Mouse (Mus musculus): Measurements from ENCODE around the gene Nme3. TPM values are rescaled to one million over a fixed set of nuclear protein-coding genes. Genes with fewer than 3 reads are reported as not detected.

Gene Nme3
- polyA plus RNA-seq, 1 experiment from 2014 or later, result 44.3 TPM

DNA sequence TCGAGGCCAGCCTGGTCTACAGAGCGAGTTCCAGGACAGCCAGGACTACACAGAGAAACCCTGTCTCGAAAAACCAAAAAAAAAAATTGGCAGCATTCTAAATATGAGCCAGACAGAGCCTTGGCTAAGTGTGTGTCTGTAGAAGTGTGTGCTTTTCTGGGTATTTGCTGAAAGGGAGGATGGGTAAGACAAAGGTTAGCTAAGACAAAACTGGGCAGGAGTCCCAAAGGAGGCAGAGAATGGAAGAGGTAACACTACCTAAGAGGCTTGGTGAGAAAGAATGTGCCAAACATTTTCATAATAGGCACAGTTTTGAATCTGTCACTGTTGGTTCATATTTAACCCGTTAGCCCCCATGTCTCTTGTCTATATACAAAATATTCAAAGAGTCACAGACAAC lies 36.1 kb downstream of the Nme3 start:
- DNase-seq (ENCODE audit: low spot score) (no peak), ATAC-seq (no peak)
- Histone ChIP-seq H3K27me3 (replicated peaks; ENCODE audit: insufficient read depth, low read length) (no peaks in the 10 kb centered on the region), H3K36me3 (ENCODE audit: insufficient read depth, low read length) (no peaks in the 10 kb centered on the region), H3K27ac (ENCODE audit: low read length) (no peak overlapping the region), H3K4me1 (ENCODE audit: insufficient read depth, low read depth, low read length) (peaks cover 9% of the 10 kb centered on the region), H3K9me3 (ENCODE audit: low read length) (no peaks in the 10 kb centered on the region), H3K4me3 (ENCODE audit: low read depth, low read length) (no peak overlapping the region), H3K4me2 (replicated peaks; ENCODE audit: low read depth, low read length) (no peak overlapping the region), H3K9ac (replicated peaks; ENCODE audit: low read depth) (no peak overlapping the region)
- 88% methylated on average over 4 of the region's 4 CpGs for WGBS
- TF ChIP-seq EP300 (IDR thresholded peaks at IDR 0.05), result no peak
- no peak for TF ChIP-seq CTCF (IDR thresholded peaks at IDR 0.05)

DNA sequence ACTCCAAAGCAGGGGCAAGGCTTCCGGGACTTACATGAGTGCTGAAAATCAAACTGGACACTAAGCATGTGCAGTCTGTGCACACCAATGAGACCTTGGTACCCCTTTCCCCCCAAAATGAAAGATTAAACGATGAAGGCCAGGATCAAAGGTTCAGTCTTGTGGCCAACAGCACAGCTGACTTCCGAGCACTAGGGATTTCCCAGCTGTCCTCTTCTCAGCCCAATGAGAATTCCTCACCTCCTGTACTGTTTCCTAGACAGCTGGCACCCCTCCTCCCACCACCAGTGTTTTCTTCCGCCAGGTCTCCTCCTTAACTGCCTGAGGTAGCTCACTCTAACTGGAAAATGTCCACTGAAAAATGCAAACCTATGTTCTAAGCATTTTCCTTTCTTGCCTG lies 36.9 kb downstream of the Nme3 start:
- Histone ChIP-seq H3K27me3 (replicated peaks; ENCODE audit: insufficient read depth, low read length) (no peaks in the 10 kb centered on the region), H3K4me2 (replicated peaks; ENCODE audit: low read depth, low read length) (no peak overlapping the region), H3K4me1 (ENCODE audit: insufficient read depth, low read depth, low read length) (peaks cover 9% of the 10 kb centered on the region), H3K36me3 (ENCODE audit: insufficient read depth, low read length) (no peaks in the 10 kb centered on the region), H3K4me3 (ENCODE audit: low read depth, low read length) (no peak overlapping the region), H3K9ac (replicated peaks; ENCODE audit: low read depth) (no peak overlapping the region), H3K27ac (ENCODE audit: low read length) (no peak overlapping the region), H3K9me3 (ENCODE audit: low read length) (no peaks in the 10 kb centered on the region)
- 78% methylated on average over 4 of the region's 4 CpGs for WGBS
- no peak for ATAC-seq
- TF ChIP-seq EP300 (IDR thresholded peaks at IDR 0.05), result no peak
- no peak for TF ChIP-seq CTCF (IDR thresholded peaks at IDR 0.05)
- DNase-seq (ENCODE audit: low spot score), result no peak

DNA sequence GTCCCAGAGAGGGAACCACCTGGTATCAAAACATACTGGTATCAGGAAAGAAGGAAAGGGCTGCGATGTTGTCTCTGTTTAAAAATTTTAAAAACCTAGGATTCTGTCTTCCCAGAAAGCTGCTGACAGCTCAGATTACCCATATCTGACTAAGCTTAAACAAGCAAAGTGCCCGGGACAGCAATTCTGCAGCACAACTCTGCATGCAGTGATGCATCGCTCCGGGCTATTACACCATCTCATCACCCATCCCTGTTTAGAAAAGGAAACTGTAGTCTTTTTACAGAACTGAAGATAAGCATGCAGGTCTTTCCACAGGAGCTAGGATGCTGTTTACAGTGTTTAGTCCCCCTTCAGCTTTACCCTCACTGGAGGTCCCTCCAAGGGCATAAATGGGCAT lies 38.6 kb downstream of the Nme3 start:
- no peak for TF ChIP-seq EP300 (IDR thresholded peaks at IDR 0.05)
- no peak for TF ChIP-seq CTCF (IDR thresholded peaks at IDR 0.05)
- Histone ChIP-seq H3K27me3 (replicated peaks; ENCODE audit: insufficient read depth, low read length) (no peaks in the 10 kb centered on the region), H3K36me3 (ENCODE audit: insufficient read depth, low read length) (no peaks in the 10 kb centered on the region), H3K4me1 (ENCODE audit: insufficient read depth, low read depth, low read length) (peaks cover 9% of the 10 kb centered on the region), H3K4me2 (replicated peaks; ENCODE audit: low read depth, low read length) (no peak overlapping the region), H3K4me3 (ENCODE audit: low read depth, low read length) (no peak overlapping the region), H3K9me3 (ENCODE audit: low read length) (no peaks in the 10 kb centered on the region), H3K27ac (ENCODE audit: low read length) (no peak overlapping the region), H3K9ac (replicated peaks; ENCODE audit: low read depth) (peak overlapping the region; percentile 79; the same call in 1 of the 2 replicates)
- WGBS, result 55% methylated on average over 4 of the region's 4 CpGs
- ATAC-seq (no peak), DNase-seq (ENCODE audit: low spot score) (no peak)

DNA sequence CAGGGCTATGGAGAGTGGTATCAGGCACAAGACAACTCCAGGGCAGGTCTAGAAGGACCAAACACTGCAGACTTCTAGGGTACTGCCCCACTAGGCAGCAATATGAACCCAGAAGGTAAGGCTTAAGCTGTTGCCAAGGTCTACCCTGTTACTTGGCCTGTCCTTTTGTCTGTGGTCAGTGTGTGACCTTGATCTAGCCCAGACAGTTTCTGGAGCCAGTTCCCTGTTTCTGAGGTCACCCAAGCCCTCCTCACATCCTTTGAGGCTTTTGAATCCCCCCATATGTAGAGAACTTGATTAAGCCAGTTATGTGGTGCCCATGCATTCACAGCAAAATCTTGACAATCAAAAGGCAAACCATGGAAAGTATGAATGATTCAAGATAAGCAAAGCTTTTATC lies 39.4 kb downstream of the Nme3 start:
- Histone ChIP-seq H3K27me3 (replicated peaks; ENCODE audit: insufficient read depth, low read length) (no peaks in the 10 kb centered on the region), H3K4me3 (ENCODE audit: low read depth, low read length) (peak overlapping the region; percentile 68), H3K4me2 (replicated peaks; ENCODE audit: low read depth, low read length) (peak overlapping the region; percentile 82), H3K36me3 (ENCODE audit: insufficient read depth, low read length) (no peaks in the 10 kb centered on the region), H3K9ac (replicated peaks; ENCODE audit: low read depth) (peak overlapping the region; percentile 79), H3K27ac (ENCODE audit: low read length) (no peak overlapping the region), H3K4me1 (ENCODE audit: insufficient read depth, low read depth, low read length) (peaks cover 9% of the 10 kb centered on the region), H3K9me3 (ENCODE audit: low read length) (no peaks in the 10 kb centered on the region)
- DNase-seq (ENCODE audit: low spot score) (no peak), ATAC-seq (no peak)
- TF ChIP-seq EP300 (IDR thresholded peaks at IDR 0.05) (no peak), CTCF (IDR thresholded peaks at IDR 0.05) (no peak)

DNA sequence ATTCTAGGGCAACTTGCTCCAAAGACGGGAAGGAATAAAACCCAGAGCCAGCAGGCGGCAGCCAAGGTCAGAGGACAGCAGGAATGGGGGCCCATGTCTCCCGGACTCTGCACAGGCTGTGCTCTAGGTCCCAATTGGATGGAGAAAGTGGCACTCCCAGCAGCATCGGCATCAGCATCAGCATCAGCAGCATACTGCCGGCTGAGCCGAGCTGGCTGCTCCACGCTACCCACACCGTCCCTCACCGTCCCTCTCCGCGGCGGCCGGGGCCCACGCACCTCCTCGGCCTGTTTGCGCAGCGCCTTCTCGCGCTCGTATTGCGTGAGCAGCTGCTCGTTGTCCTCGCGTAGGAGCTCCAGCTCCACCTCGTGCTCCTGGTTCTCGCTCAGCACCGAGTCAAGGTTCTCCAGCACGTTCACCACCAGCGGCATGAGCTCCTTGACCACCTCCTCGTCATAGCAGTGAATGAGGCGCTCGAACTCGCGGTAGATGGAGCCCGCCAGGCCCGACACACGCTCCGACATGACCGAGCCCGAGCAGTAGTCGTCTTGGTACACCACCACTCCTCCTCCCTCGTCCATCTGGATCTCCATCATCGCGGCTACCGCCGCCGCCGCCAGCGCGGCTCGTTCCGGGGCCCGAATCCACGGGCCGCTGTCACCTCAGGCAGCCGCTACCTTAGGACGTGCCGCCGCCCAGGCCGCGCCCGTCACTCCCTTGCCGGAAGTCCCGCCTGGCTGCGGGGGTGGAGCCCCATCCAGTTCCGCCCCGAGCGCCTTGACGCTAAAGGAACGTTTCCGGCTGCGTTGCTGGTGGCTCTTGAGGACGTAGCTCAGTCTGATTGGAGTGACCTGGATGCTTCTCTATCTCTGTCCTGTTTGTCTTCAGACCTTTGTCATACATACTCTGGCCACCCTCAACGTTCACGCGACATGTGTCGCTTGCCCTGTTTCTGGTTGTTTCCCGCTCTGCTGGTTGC lies 40.2 kb downstream of the Nme3 start, which contains the start of gene Mapk8ip3:
TSS of gene Mapk8ip3 (minus strand) at position 719 of the 979 bp plus-strand sequence.
- no peaks in the 10 kb centered on the region for H3K9me3 ChIP-seq (ENCODE audit: low read length)
- peak within 1 kb of the TSS; percentile 72 for H3K27ac ChIP-seq (ENCODE audit: low read length)
- WGBS, result 3% methylated on average over 73 of the region's 78 CpGs
- DNase-seq (ENCODE audit: low spot score), result peak; percentile 96
- H3K4me1 ChIP-seq (ENCODE audit: insufficient read depth, low read depth, low read length), result peaks cover 9% of the 10 kb centered on the region
- H3K4me3 ChIP-seq (ENCODE audit: low read depth, low read length), result peak within 1 kb of the TSS; percentile 68
- H3K9ac ChIP-seq (replicated peaks; ENCODE audit: low read depth), result peak within 1 kb of the TSS; percentile 79
- ATAC-seq, result peak; percentile 99
- H3K36me3 ChIP-seq (ENCODE audit: insufficient read depth, low read length), result no peaks in the 10 kb centered on the region
- TF ChIP-seq EP300 (IDR thresholded peaks at IDR 0.05) (no peak), CTCF (IDR thresholded peaks at IDR 0.05) (peak; percentile 51)
- H3K4me2 ChIP-seq (replicated peaks; ENCODE audit: low read depth, low read length), result peak within 1 kb of the TSS; percentile 82
- H3K27me3 ChIP-seq (replicated peaks; ENCODE audit: insufficient read depth, low read length), result no peaks in the 10 kb centered on the region

DNA sequence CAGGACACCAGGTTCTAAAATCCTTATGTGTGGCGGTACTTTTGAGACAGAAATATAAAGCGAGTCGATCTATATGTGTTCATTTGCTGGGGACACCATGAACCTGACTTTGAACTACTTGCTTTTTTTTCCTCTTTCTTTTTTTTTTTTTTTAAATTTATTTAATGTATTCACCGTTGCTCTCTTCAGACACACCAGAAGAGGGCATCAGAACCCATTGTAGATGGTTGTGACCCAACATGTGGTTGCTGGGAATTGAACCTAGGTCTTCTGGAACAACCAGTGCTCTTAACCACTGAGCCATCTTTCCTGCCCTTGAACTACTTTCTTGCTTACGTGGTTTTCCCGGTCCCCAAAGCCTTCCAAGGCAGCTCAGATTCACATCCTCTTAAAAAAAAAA lies 41.0 kb downstream of the Nme3 start:
- peak; percentile 20 for TF ChIP-seq CTCF (IDR thresholded peaks at IDR 0.05)
- no peak for TF ChIP-seq EP300 (IDR thresholded peaks at IDR 0.05)
- no peak for DNase-seq (ENCODE audit: low spot score)
- H3K4me2 ChIP-seq (replicated peaks; ENCODE audit: low read depth, low read length), result peak overlapping the region; percentile 82
- no peaks in the 10 kb centered on the region for H3K36me3 ChIP-seq (ENCODE audit: insufficient read depth, low read length)
- ATAC-seq, result no peak
- H3K9me3 ChIP-seq (ENCODE audit: low read length), result no peaks in the 10 kb centered on the region
- peak overlapping the region; percentile 79; the same call in 1 of the 2 replicates for H3K9ac ChIP-seq (replicated peaks; ENCODE audit: low read depth)
- 42% methylated on average over 6 of the region's 6 CpGs for WGBS
- H3K4me1 ChIP-seq (ENCODE audit: insufficient read depth, low read depth, low read length), result peaks cover 9% of the 10 kb centered on the region
- H3K4me3 ChIP-seq (ENCODE audit: low read depth, low read length), result peak overlapping the region; percentile 68
- H3K27ac ChIP-seq (ENCODE audit: low read length), result peak overlapping the region; percentile 72
- no peaks in the 10 kb centered on the region for H3K27me3 ChIP-seq (replicated peaks; ENCODE audit: insufficient read depth, low read length)
